9 mouse cellular contexts compared by ENCODE assay signal in genomic region chr12:52701201-52701641, GRCm38 (mm10). TPM values are rescaled to one million over a fixed set of nuclear protein-coding genes. Genes with fewer than 3 reads are reported as not detected.
A peak's percentile ranks its signal among the peaks of the same experiment; 100 is the strongest.
DNase-seq lines count a peak whose midpoint lies in the region; ATAC-seq and TF ChIP-seq lines count a peak whose summit lies in the region.
"Had no signal": no experiment of that assay in that cellular context is flagged by ENCODE, and none has a peak within 500 bp of the region (broad histone marks: within the 10 kb centered on the region; RNA-seq: fewer than 3 reads in every experiment).

No protein-coding gene starts in this region.

- TF ChIP-seq CTCF in embryonic fibroblast, embryonic 13.5 days (IDR thresholded peaks at IDR 0.05; ENCODE audit: borderline replicate concordance, insufficient read depth, low read length) = no peak

- TF ChIP-seq POLR2A in embryonic fibroblast, embryonic 13.5 days (IDR thresholded peaks at IDR 0.05; ENCODE audit: low read depth, low read length) = no peak

- intact Hi-C loops in gastrocnemius, postnatal 14 days (cut with DNase I; ENCODE audit: low total_unique reads) = no loop called here
- intact Hi-C loops in gastrocnemius, postnatal 36 days (cut with DNase I) = no loop called here

- DNase-seq in gastrocnemius, postnatal 14 days = peak; percentile 9
- DNase-seq in gastrocnemius, postnatal 36 days = no peak
- DNase-seq in MN1 (ENCODE audit: low spot score) = peak; percentile 65
- peak; percentile 39 for DNase-seq in neural tube, embryonic 10.5 days (ENCODE audit: extremely low spot score, low spot score)
- no peak for DNase-seq in ovary, postnatal 14 days (ENCODE audit: low spot score)

- H3K4me3 ChIP-seq in embryonic fibroblast, embryonic 13.5 days (ENCODE audit: insufficient read depth, low read length) = no peak overlapping the region
- peak overlapping the region; percentile 73 for H3K4me3 ChIP-seq in hindbrain, embryonic 13.5 days
- H3K4me3 ChIP-seq in liver, embryonic 16.5 days (ENCODE audit: low read depth, low read length) = no peak overlapping the region

- peaks cover 5% of the 10 kb centered on the region; the same call in 1 of the 2 replicates for H3K36me3 ChIP-seq in hindbrain, embryonic 13.5 days
- no peaks in the 10 kb centered on the region for H3K36me3 ChIP-seq in liver, embryonic 16.5 days (ENCODE audit: control insufficient read depth, insufficient read depth)
- H3K36me3 ChIP-seq: G1E had no signal

- peak; percentile 18 for ATAC-seq in hindbrain, embryonic 13.5 days (ENCODE audit: low FRiP score)
- peak; percentile 77 for ATAC-seq in liver, embryonic 16.5 days (ENCODE audit: low read depth)

- peak overlapping the region; percentile 87 for H3K9ac ChIP-seq in hindbrain, embryonic 13.5 days
- no peak overlapping the region for H3K9ac ChIP-seq in liver, embryonic 16.5 days (ENCODE audit: low read depth, low read length)

- H3K4me1 ChIP-seq in embryonic fibroblast, embryonic 13.5 days (ENCODE audit: control insufficient read depth, insufficient read depth, low read length) = peaks cover 2% of the 10 kb centered on the region; the same call in 1 of the 2 replicates
- peaks cover 57% of the 10 kb centered on the region for H3K4me1 ChIP-seq in hindbrain, embryonic 13.5 days (replicated peaks)
- H3K4me1 ChIP-seq in liver, embryonic 16.5 days (ENCODE audit: control insufficient read depth, low read depth, low read length) = no peaks in the 10 kb centered on the region; the same call in 1 of the 2 replicates

- 7% methylated on average over 9 of the region's 9 CpGs for WGBS in hindbrain, embryonic 13.5 days
- 13% methylated on average over 9 of the region's 9 CpGs for WGBS in liver, embryonic 16.5 days (ENCODE audit: insufficient replicate concordance)

- H3K9me3 ChIP-seq in hindbrain, embryonic 13.5 days = no peaks in the 10 kb centered on the region
- no peaks in the 10 kb centered on the region for H3K9me3 ChIP-seq in liver, embryonic 16.5 days (replicated peaks; ENCODE audit: control insufficient read depth, low read length)

- H3K27ac ChIP-seq in embryonic fibroblast, embryonic 13.5 days (ENCODE audit: insufficient read depth, low read length) = 0 out of 2 replicates have a peak overlapping the region, but pooled peaks have one; percentile 13
- peak overlapping the region; percentile 92 for H3K27ac ChIP-seq in hindbrain, embryonic 13.5 days
- no peak overlapping the region for H3K27ac ChIP-seq in liver, embryonic 16.5 days (ENCODE audit: low read length)

- H3K27me3 ChIP-seq in hindbrain, embryonic 13.5 days = no peaks in the 10 kb centered on the region
- H3K27me3 ChIP-seq in liver, embryonic 16.5 days (ENCODE audit: control insufficient read depth, insufficient read depth, low read depth, low read length) = no peaks in the 10 kb centered on the region

- H3K4me2 ChIP-seq in hindbrain, embryonic 13.5 days = peak overlapping the region; percentile 69
- H3K4me2 ChIP-seq in liver, embryonic 16.5 days (ENCODE audit: low read depth, low read length) = peak overlapping the region; percentile 38

RNA-seq across cellular contexts. Expression of gene Akap6, which starts 2.0 kb away (rescaled TPM):
- 10 to 100 TPM; 40.3 to 48.2 TPM for total RNA-seq in gastrocnemius, postnatal 14 days (2021)
- total RNA-seq in gastrocnemius, postnatal 36 days (2021) = 10 to 100 TPM; 25.8 to 26.1 TPM
- 1.3 and 1.8 TPM in 2 replicates for polyA plus RNA-seq in embryonic fibroblast, embryonic 13.5 days (2011; ENCODE audit: insufficient read length, low read depth, missing spikeins)
- 30.9 and 31.3 TPM in 2 replicates for polyA plus RNA-seq in hindbrain, embryonic 13.5 days (2015; fragmentation: Nextera tagmentation; extraction: Ambion mirVana)
- polyA plus RNA-seq in liver, embryonic 16.5 days (2015; fragmentation: Nextera tagmentation; extraction: Ambion mirVana) = 0.02 and 0.04 TPM in 2 replicates
- polyA plus RNA-seq: G1E had no signal

Comparison
In these comparisons a context has a peak if more than half of its experiments do, and no peak if none do; other contexts are left out.
1. DNase-seq: peak in gastrocnemius, postnatal 14 days (single experiment), MN1 (single experiment) and neural tube, embryonic 10.5 days (single experiment); none in gastrocnemius, postnatal 36 days (0 of 2) and ovary, postnatal 14 days (single experiment).
2. RNA of gene Akap6, which starts 2.0 kb away (polyA plus RNA-seq): 30.9 to 31.3 TPM in hindbrain, embryonic 13.5 days; 1.3 to 1.8 TPM in embryonic fibroblast, embryonic 13.5 days and 0.02 to 0.04 TPM in liver, embryonic 16.5 days; every median in the first group is over 10 times any median in the second.